Mouse (Mus musculus) heart, postnatal 0 days (tissue): Measurements from ENCODE around the gene Slc25a39. TPM values are rescaled to one million over a fixed set of nuclear protein-coding genes. Genes with fewer than 3 reads are reported as not detected.
"Not testable (repeated sequence)": the region's sequence is repeated elsewhere in the genome, so short reads cannot be mapped to it uniquely, and the experiment has no call there.

Experiments
- ATAC-seq: fragments of 200-750 bp; cut with Nextera tagmentation; 2 replicates; pipeline ENCODE4 v1.8.0; 2017; ENCODE audit warnings: low read depth, moderate number of reproducible peaks, moderate library complexity; ENCODE audit not compliant: insufficient read depth
- DNase-seq: peaks from one replicate; pipeline ENCODE4 v3.0.0-alpha.2; 2016; ENCODE audit warnings: low spot score
- H3K27ac ChIP-seq: fragments of 300-500 bp; sonication (generic); 2 replicates; pipeline ENCODE4 v1.5.1; 2014; ENCODE audit warnings: low read depth, mild to moderate bottlenecking
- H3K27me3 ChIP-seq: fragments of 300-500 bp; sonication (generic); 2 replicates; pipeline ENCODE4 v1.6.1; 2014; ENCODE audit warnings: low read length, mixed read lengths; ENCODE audit not compliant: control insufficient read depth, insufficient read depth
- H3K36me3 ChIP-seq: fragments of 300-500 bp; sonication (generic); replicated peaks from 2 replicates; pipeline ENCODE4 v1.6.1; 2014; ENCODE audit warnings: low read length, mixed read lengths; ENCODE audit not compliant: control insufficient read depth, insufficient read depth
- H3K4me1 ChIP-seq: fragments of 300-500 bp; sonication (generic); 2 replicates; pipeline ENCODE4 v1.6.1; 2014; ENCODE audit warnings: antibody characterized with exemption; ENCODE audit not compliant: control insufficient read depth, insufficient read depth
- H3K4me2 ChIP-seq: fragments of 300-500 bp; sonication (generic); 2 replicates; pipeline ENCODE4 v1.6.1; 2014; ENCODE audit warnings: low read depth, mild to moderate bottlenecking, low read length, moderate library complexity
- H3K4me3 ChIP-seq: fragments of 300-500 bp; sonication (generic); 2 replicates; pipeline ENCODE4 v1.5.1; 2014; ENCODE audit warnings: low read depth, low read length
- H3K9ac ChIP-seq: fragments of 300-500 bp; sonication (generic); replicated peaks from 2 replicates; pipeline ENCODE4 v1.6.1; 2014; ENCODE audit warnings: low read depth, low read length, mixed read lengths
- H3K9me3 ChIP-seq: fragments of 300-500 bp; sonication (generic); replicated peaks from 2 replicates; pipeline ENCODE4 v1.6.1; 2016; ENCODE audit warnings: low read length; ENCODE audit not compliant: control insufficient read depth
- CTCF ChIP-seq: IDR thresholded peaks from 2 replicates; pipeline ENCODE4 v1.5.1; 2016; ENCODE audit warnings: antibody characterized with exemption, control low read depth, low read depth
- EP300 ChIP-seq: IDR thresholded peaks from 2 replicates; pipeline ENCODE4 v1.6.1; 2016; ENCODE audit warnings: antibody characterized with exemption, low read depth
- WGBS: fragments of 180-500 bp; shearing (Covaris S2); extraction: QIAGEN DNeasy Blood & Tissue Kit; methylation state at CpG from one replicate; pipeline ENCODE4 v1.1.7; 2014; 5-methylcytosine and 5-hydroxymethylcytosine counted together
- polyA plus RNA-seq: library from polyadenylated mRNA; unstranded; fragments of >200 nt; fragmentation: Nextera tagmentation; extraction: Ambion mirVana; gene quantifications from 2 replicates; pipeline ENCODE4 v1.2.1, GENCODE M21; 2015
- total RNA-seq: library from RNA; depleted of rRNA; stranded (reverse); fragments of >200 nt; gene quantifications from 2 replicates; pipeline ENCODE4 v1.2.3, GENCODE M21; 2014; ENCODE audit warnings: low replicate concordance

Slc25a39 gene
- total and polyA plus RNA-seq, 2 experiments from 2014 or later = 267 to 281 TPM

DNA sequence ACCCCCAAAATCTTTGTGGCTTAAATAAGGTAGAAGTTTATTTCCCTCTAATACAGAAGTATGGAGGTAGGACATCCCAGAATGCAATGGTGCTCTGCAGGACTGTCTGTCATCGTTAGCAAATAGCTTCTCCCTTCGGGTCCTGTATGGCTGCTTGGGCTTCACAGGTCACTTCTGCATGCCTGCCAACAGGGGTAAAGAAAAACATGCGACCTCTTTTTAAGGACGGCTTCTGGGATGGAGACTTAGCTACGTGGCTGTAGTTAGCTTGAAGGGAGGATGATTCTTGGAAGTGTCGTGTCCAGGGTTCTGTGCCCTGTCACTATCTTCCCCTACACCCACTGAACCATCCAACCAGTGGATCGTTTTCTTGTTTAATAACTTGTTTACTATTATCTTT, 37.5 kb downstream of the Slc25a39 start:
- H3K27me3 ChIP-seq = no peaks in the 10 kb centered on the region; the same call in 1 of the 2 replicates
- WGBS = 43% methylated on average over 7 of the region's 7 CpGs
- H3K4me1 ChIP-seq = peaks cover 2% of the 10 kb centered on the region; the same call in 1 of the 2 replicates
- no peak overlapping the region for H3K27ac ChIP-seq
- no peaks in the 10 kb centered on the region for H3K9me3 ChIP-seq
- H3K4me2 ChIP-seq = no peak overlapping the region
- DNase-seq (no peak), ATAC-seq (no peak)
- H3K9ac ChIP-seq = no peak overlapping the region
- H3K4me3 ChIP-seq = no peak overlapping the region
- no peaks in the 10 kb centered on the region for H3K36me3 ChIP-seq
- no peak for TF ChIP-seq CTCF
- TF ChIP-seq EP300 = no peak

DNA sequence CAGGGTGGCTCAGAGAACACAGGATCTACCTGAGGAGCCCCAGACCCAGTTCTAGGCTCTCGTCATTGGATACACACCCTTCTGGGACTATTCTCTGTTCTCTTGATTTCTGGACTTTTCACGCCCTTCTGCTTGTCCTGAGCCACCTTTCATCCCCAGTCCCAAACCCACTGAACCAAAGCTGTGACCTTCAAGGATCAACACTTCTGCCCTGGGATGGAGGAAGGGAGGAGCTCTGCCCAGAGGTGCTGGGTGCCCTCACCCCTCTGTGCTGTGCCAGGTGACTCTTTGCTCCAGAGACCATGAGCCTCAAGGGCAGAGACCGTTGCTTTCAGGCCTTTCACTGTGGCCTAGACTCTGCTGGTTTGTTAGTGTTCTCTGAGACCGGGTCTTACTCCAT, 38.5 kb downstream of the Slc25a39 start:
- Histone ChIP-seq H3K4me1 (no peaks in the 10 kb centered on the region), H3K27ac (no peak overlapping the region), H3K9ac (no peak overlapping the region), H3K4me2 (no peak overlapping the region), H3K9me3 (no peaks in the 10 kb centered on the region), H3K4me3 (no peak overlapping the region), H3K36me3 (no peaks in the 10 kb centered on the region), H3K27me3 (no peaks in the 10 kb centered on the region; the same call in 1 of the 2 replicates)
- no peak for TF ChIP-seq EP300
- TF ChIP-seq CTCF = no peak
- ATAC-seq = no peak
- no peak for DNase-seq
- WGBS = 89% methylated on average over 4 of the region's 4 CpGs

DNA sequence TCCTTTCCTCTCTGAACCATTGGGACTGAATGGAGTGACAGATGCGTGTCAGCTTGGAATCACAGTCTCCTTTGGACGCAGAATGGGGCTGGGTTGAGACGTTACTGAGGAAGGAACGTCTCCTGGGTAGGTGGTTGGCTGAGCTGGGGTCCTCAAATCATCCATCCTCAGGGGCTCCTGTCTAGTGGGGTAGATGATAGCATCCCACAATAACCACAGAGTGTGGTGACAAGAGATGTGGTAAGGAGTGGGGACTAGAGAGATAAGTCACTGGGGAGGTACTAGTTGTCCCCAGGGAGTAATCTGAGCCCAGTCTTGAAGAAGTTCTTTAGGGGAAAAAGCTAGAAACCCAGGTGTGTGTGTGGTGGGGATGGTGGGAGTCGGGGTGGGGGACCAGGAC, 39.4 kb downstream of the Slc25a39 start:
- ATAC-seq (no peak), DNase-seq (no peak)
- Histone ChIP-seq H3K27me3 (no peaks in the 10 kb centered on the region; the same call in 1 of the 2 replicates), H3K9me3 (no peaks in the 10 kb centered on the region), H3K4me3 (no peak overlapping the region), H3K36me3 (no peaks in the 10 kb centered on the region), H3K4me2 (no peak overlapping the region), H3K4me1 (no peaks in the 10 kb centered on the region), H3K27ac (no peak overlapping the region), H3K9ac (no peak overlapping the region)
- no peak for TF ChIP-seq CTCF
- 61% methylated on average over 5 of the region's 5 CpGs for WGBS

DNA sequence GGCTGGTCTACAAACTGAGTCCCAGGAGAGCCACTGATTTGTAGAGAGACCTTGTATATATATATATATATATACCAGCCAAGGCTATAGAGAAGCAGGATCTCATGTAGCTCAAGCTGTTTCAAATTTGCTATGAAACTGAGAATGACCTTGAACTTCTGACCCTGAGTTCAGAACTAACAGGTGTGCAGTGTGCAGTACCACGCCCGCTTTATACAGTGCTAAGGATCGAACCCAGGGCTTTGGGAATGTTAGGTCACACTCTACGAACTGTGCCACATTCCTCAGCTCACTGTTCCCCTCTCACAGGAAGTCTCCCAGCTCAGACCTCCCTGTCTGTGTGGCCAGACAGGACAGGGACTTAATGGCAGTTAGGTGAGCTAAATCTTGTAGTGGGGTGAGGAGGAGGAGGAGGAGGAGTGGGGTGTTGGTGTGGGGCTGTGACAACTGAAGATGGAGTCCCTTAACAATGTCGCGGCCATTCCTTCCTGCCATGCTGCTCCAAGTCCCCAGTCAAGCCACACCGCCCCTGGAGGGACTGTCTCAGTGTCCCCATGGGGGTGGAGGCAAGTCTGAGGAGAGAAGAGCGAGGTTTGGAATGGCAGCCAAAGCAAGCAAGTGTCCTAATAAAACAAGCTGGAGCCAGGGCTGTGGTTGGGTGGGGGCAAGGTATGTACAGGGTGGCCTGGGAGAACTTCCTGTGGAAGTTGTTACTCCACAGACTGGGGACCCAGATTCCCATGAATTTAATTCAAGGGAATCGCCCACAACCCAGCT, 40.1 kb downstream of the Slc25a39 start:
- Histone ChIP-seq H3K4me1 (no peaks in the 10 kb centered on the region), H3K27ac (no peak overlapping the region), H3K27me3 (no peaks in the 10 kb centered on the region), H3K4me2 (no peak overlapping the region), H3K9ac (no peak overlapping the region), H3K9me3 (no peaks in the 10 kb centered on the region), H3K36me3 (no peaks in the 10 kb centered on the region), H3K4me3 (no peak overlapping the region)
- DNase-seq (no peak), ATAC-seq (no peak)
- WGBS = 68% methylated on average over 9 of the region's 9 CpGs
- TF ChIP-seq CTCF (no peak), EP300 (no peak)

DNA sequence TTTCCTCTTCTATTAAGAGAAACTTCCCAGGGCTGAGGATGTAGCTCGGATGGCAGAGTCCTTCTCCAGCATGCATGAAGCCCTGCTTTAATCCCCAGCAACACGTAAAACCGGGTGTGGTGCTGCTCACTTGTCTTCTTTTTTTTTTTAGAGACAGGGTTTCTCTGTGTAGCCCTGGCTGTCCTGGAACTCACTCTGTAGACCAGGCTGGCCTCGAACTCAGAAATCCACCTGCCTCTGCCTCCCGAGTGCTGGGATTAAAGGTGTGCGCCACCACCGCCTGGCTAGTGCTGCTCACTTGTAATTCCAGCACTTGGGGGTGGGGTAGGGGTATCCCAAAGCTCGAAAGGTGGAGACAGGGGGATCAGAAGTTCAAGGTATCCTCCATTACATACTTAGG, 41.6 kb downstream of the Slc25a39 start, which contains the start of gene Slc4a1:
Gene Slc4a1, minus strand, starts transcription at position 101 of the 400 bp plus-strand sequence.
- not testable (repeated sequence) for H3K36me3 ChIP-seq, H3K4me2 ChIP-seq, H3K4me1 ChIP-seq, DNase-seq, ATAC-seq, H3K4me3 ChIP-seq, H3K9ac ChIP-seq, H3K27me3 ChIP-seq, H3K9me3 ChIP-seq, H3K27ac ChIP-seq
- WGBS = 74% methylated on average over 7 of the region's 8 CpGs

DNA sequence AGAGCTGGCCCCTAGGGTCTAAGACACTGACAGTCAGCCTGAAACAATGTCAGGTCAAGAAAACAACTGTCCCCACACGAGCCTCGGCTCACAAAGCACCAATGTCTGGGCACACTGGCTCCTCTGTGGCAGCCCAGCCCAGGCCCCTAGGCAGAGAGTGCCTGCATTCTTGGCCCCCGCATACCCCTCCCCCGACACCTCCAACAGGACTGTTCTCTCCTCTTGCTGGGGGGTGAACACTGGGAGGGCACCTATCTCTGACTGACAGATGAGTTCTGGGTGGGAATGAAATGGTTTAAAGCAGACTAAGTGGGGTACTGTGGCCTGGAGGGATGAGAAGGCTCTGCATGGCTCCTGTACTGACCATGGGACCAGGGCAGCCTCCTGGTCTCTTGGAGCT, 42.0 kb downstream of the Slc25a39 start:
- H3K9ac ChIP-seq = no peak overlapping the region
- H3K4me1 ChIP-seq = no peaks in the 10 kb centered on the region
- H3K27ac ChIP-seq = no peak overlapping the region
- WGBS = 44% methylated on average over 4 of the region's 4 CpGs
- no peaks in the 10 kb centered on the region for H3K36me3 ChIP-seq
- ATAC-seq (no peak), DNase-seq (no peak)
- TF ChIP-seq EP300 (no peak), CTCF (no peak)
- no peak overlapping the region for H3K4me2 ChIP-seq
- H3K4me3 ChIP-seq = no peak overlapping the region
- H3K9me3 ChIP-seq = no peaks in the 10 kb centered on the region
- 0 out of 2 replicates have a peak, but pooled peaks cover 5% of the 10 kb centered on the region for H3K27me3 ChIP-seq
